In the genomic region with DNA sequence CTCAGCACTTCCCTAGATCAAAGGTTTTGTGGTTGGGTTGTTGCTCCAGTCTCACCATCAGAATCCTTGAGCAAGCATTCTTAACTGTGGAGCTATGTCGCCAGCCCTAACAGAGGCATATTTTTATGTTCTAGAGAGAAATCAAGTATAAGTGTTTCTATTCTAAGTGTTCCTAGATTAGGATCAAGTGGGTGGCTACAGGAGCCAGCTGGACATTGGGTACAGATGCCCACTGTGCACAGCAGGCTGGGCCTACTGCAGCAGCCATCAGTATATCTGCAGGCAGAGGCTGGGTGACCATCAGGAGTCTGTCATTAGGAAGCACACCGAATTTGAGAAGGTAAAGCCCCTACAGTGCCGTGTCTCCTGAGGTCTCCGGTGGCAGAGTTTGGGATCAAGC, we compare ENCODE assay signal across 33 mouse cellular contexts. TPM values are rescaled to one million over a fixed set of nuclear protein-coding genes. Genes with fewer than 3 reads are reported as not detected.
A peak's percentile ranks its signal among the peaks of the same experiment; 100 is the strongest.
DNase-seq lines count a peak whose midpoint lies in the region; ATAC-seq lines count a peak whose summit lies in the region.
"Had no signal": no experiment of that assay in that cellular context is flagged by ENCODE, and none has a peak within 500 bp of the region (broad histone marks: within the 10 kb centered on the region; RNA-seq: fewer than 3 reads in every experiment).

No protein-coding gene starts in this region.

- no peaks in the 10 kb centered on the region for H3K4me1 ChIP-seq in hindbrain, embryonic 16.5 days (ENCODE audit: control insufficient read depth, insufficient read depth, low read depth, low read length)
- H3K4me1 ChIP-seq: forebrain, embryonic 10.5 days; forebrain, embryonic 13.5 days; heart, embryonic 12.5 days; heart, embryonic 15.5 days; hindbrain, embryonic 10.5 days had no signal

- WGBS in hindbrain, embryonic 16.5 days: 95% methylated on average over 4 of the region's 4 CpGs

- no peaks in the 10 kb centered on the region for H3K27me3 ChIP-seq in hindbrain, embryonic 16.5 days (replicated peaks; ENCODE audit: control insufficient read depth, insufficient read depth, low read length)
- H3K27me3 ChIP-seq: forebrain, embryonic 13.5 days; heart, embryonic 12.5 days; heart, embryonic 15.5 days; Patski had no signal

- peak; percentile 24 to 52 for DNase-seq in frontal cortex, postnatal 36 days (ENCODE audit: low spot score in 2 of 2)
- DNase-seq in frontal cortex, postnatal 10 days (ENCODE audit: low spot score in 2 of 2): no peak
- peak; percentile 40 for DNase-seq in right cerebral cortex, adult 18-20 months
- DNase-seq in right cerebral cortex, postnatal 25 days: no peak
- DNase-seq in brain, adult 2 months (ENCODE audit: low read depth, low spot score): peak; percentile 63
- no peak for DNase-seq in layer of hippocampus, adult 9-10 months (ENCODE audit: low spot score)
- DNase-seq: adrenal gland, postnatal 10 days; adrenal gland, postnatal 36 days; cerebellum, adult 11-12 months; cerebellum, adult 8-10 months; cerebellum, postnatal 10 days; cerebellum, postnatal 36 days; gastrocnemius, postnatal 25 days; heart, adult 18-20 months; heart, postnatal 10 days; heart, postnatal 36 days had no signal

- peaks cover 6% of the 10 kb centered on the region; the same call in 1 of the 2 replicates for H3K9me3 ChIP-seq in hindbrain, embryonic 16.5 days (ENCODE audit: control insufficient read depth, low read length)
- H3K9me3 ChIP-seq: heart, embryonic 15.5 days had no signal

- H3K27ac ChIP-seq in hindbrain, embryonic 16.5 days (ENCODE audit: low read depth, low read length): no peak overlapping the region
- H3K27ac ChIP-seq: forebrain, embryonic 10.5 days; forebrain, embryonic 13.5 days; heart, embryonic 15.5 days; hindbrain, embryonic 10.5 days; hindbrain, embryonic 14.5 days had no signal

- no peak for ATAC-seq in hindbrain, embryonic 16.5 days
- ATAC-seq: CD4-positive, CD25-positive, alpha-beta regulatory T cell, adult 4 months; forebrain, embryonic 13.5 days; forebrain, embryonic 16.5 days; intestine, postnatal 0 days; Patski had no signal

- H3K36me3 ChIP-seq in hindbrain, embryonic 16.5 days (ENCODE audit: control insufficient read depth, insufficient read depth, low read length): no peaks in the 10 kb centered on the region
- H3K36me3 ChIP-seq: forebrain, embryonic 10.5 days; heart, embryonic 12.5 days; heart, embryonic 15.5 days; hindbrain, embryonic 10.5 days had no signal

- H3K4me2 ChIP-seq in hindbrain, embryonic 16.5 days (ENCODE audit: low read length): no peak overlapping the region
- H3K4me2 ChIP-seq: forebrain, embryonic 13.5 days; heart, embryonic 12.5 days; heart, embryonic 15.5 days; hindbrain, embryonic 14.5 days had no signal

- no peak overlapping the region for H3K4me3 ChIP-seq in hindbrain, embryonic 16.5 days (ENCODE audit: low read length)
- H3K4me3 ChIP-seq: forebrain, embryonic 10.5 days; forebrain, embryonic 13.5 days; heart, embryonic 12.5 days; heart, embryonic 15.5 days; hindbrain, embryonic 10.5 days had no signal

- no peak overlapping the region for H3K9ac ChIP-seq in hindbrain, embryonic 16.5 days (ENCODE audit: low read depth, low read length)
- H3K9ac ChIP-seq: forebrain, embryonic 13.5 days; heart, embryonic 12.5 days; heart, embryonic 15.5 days; hindbrain, embryonic 14.5 days had no signal

RNA-seq across cellular contexts. Expression of gene Serpina1e, which starts 12.3 kb away (rescaled TPM):
- not detected in 2 replicates for polyA plus RNA-seq in hindbrain, embryonic 16.5 days (2015; fragmentation: Nextera tagmentation; extraction: Ambion mirVana)
- polyA plus RNA-seq: C2C12; CD4-positive, CD25-positive, alpha-beta regulatory T cell, adult 4 months; embryonic facial prominence, embryonic 11.5 days; embryonic facial prominence, embryonic 14.5 days; forebrain, embryonic 10.5 days; forebrain, embryonic 13.5 days; forebrain, embryonic 16.5 days; frontal cortex, adult 2 months; hindbrain, embryonic 10.5 days; hindbrain, embryonic 14.5 days had no signal

RNA-seq across cellular contexts. Expression of gene Serpina11, which starts 18.7 kb away (rescaled TPM):
- polyA plus RNA-seq in hindbrain, embryonic 16.5 days (2015; fragmentation: Nextera tagmentation; extraction: Ambion mirVana): not detected in 2 replicates
- polyA plus RNA-seq: C2C12; CD4-positive, CD25-positive, alpha-beta regulatory T cell, adult 4 months; embryonic facial prominence, embryonic 11.5 days; embryonic facial prominence, embryonic 14.5 days; forebrain, embryonic 10.5 days; forebrain, embryonic 13.5 days; forebrain, embryonic 16.5 days; frontal cortex, adult 2 months; gonadal fat pad, adult 2 months; heart, embryonic 12.5 days; heart, embryonic 15.5 days; hindbrain, embryonic 10.5 days; hindbrain, embryonic 14.5 days; intestine, embryonic 14.5 days; intestine, postnatal 0 days; Patski had no signal

RNA-seq across cellular contexts. Expression of gene Serpina9, which starts 42.5 kb away (rescaled TPM):
- polyA plus RNA-seq in hindbrain, embryonic 16.5 days (2015; fragmentation: Nextera tagmentation; extraction: Ambion mirVana): 0.09 and 0.27 TPM in 2 replicates
- polyA plus RNA-seq: embryonic facial prominence, embryonic 11.5 days; forebrain, embryonic 10.5 days; forebrain, embryonic 13.5 days; forebrain, embryonic 16.5 days; gonadal fat pad, adult 2 months; hindbrain, embryonic 10.5 days; hindbrain, embryonic 14.5 days; intestine, postnatal 0 days had no signal

Comparison
In these comparisons a context has a peak if more than half of its experiments do, and no peak if none do; other contexts are left out.
1. DNase-seq: peak in frontal cortex, postnatal 36 days (2 of 2), right cerebral cortex, adult 18-20 months (single experiment) and brain, adult 2 months (single experiment); none in frontal cortex, postnatal 10 days (0 of 2), right cerebral cortex, postnatal 25 days (single experiment) and layer of hippocampus, adult 9-10 months (single experiment).